Mouse (Mus musculus) forebrain, embryonic 11.5 days (tissue): ENCODE data around the gene Atp6v0a1. TPM values are rescaled to one million over a fixed set of nuclear protein-coding genes. Genes with fewer than 3 reads are reported as not detected.

Experiments used
- ATAC-seq: fragments of 200-750 bp; cut with Nextera tagmentation; replicated peaks from 2 replicates; pipeline ENCODE4 v1.8.0; 2017; ENCODE audit warnings: moderate TSS enrichment; ENCODE audit not compliant: low FRiP score
- DNase-seq: peaks from one replicate; pipeline ENCODE4 v3.0.0-alpha.2; 2017; ENCODE audit warnings: low spot score
- H3K27ac ChIP-seq: fragments of 300-500 bp; sonication (generic); 2 replicates; pipeline ENCODE4 v1.5.1; 2014; ENCODE audit warnings: low read depth, low read length
- H3K27me3 ChIP-seq: fragments of 300-500 bp; sonication (generic); 2 replicates; pipeline ENCODE4 v1.6.1; 2014; ENCODE audit warnings: mild to moderate bottlenecking, low read length, mixed read lengths; ENCODE audit not compliant: control insufficient read depth, insufficient read depth
- H3K36me3 ChIP-seq: fragments of 300-500 bp; sonication (generic); 2 replicates; pipeline ENCODE4 v1.6.1; 2014; ENCODE audit warnings: mild to moderate bottlenecking, low read length, moderate library complexity, mixed read lengths; ENCODE audit not compliant: control insufficient read depth, insufficient read depth
- H3K4me1 ChIP-seq: fragments of 300-500 bp; sonication (generic); replicated peaks from 2 replicates; pipeline ENCODE4 v1.6.1; 2014; ENCODE audit warnings: low read length, mixed read lengths; ENCODE audit not compliant: control insufficient read depth, insufficient read depth
- H3K4me2 ChIP-seq: fragments of 300-500 bp; sonication (generic); 2 replicates; pipeline ENCODE4 v1.6.1; 2014; ENCODE audit warnings: low read depth, mild to moderate bottlenecking, low read length, moderate library complexity, mixed read lengths; ENCODE audit not compliant: severe bottlenecking
- H3K4me3 ChIP-seq: fragments of 300-500 bp; sonication (generic); 2 replicates; pipeline ENCODE4 v1.5.1; 2014; ENCODE audit warnings: low read depth, low read length
- H3K9ac ChIP-seq: fragments of 300-500 bp; sonication (generic); 2 replicates; pipeline ENCODE4 v1.6.1; 2014; ENCODE audit warnings: low read length
- H3K9me3 ChIP-seq: fragments of 300-500 bp; sonication (generic); 2 replicates; pipeline ENCODE4 v1.6.1; 2016; ENCODE audit warnings: low read length, mixed read lengths; ENCODE audit not compliant: control insufficient read depth
- WGBS: fragments of 180-500 bp; shearing (Covaris S2); extraction: QIAGEN DNeasy Blood & Tissue Kit; methylation state at CpG from one replicate; pipeline ENCODE4 v1.1.7; 2014; 5-methylcytosine and 5-hydroxymethylcytosine counted together
- polyA plus RNA-seq: library from polyadenylated mRNA; unstranded; fragments of >200 nt; fragmentation: Nextera tagmentation; extraction: Ambion mirVana; gene quantifications from 2 replicates; pipeline ENCODE4 v1.2.1, GENCODE M21; 2014

The Atp6v0a1 gene
- polyA plus RNA-seq, 1 experiment from 2014 or later = 47.0 TPM

GRCm38 (mm10) chr11:101095314-101096024 is 86.2 kb downstream of the Atp6v0a1 start, which contains the start of gene Psmc3ip:
Psmc3ip (minus strand) TSS chr11:101095436.
- peak within 1 kb of the TSS; percentile 89 for H3K9ac ChIP-seq
- H3K4me1 ChIP-seq = no peaks in the 10 kb centered on the region
- H3K4me3 ChIP-seq = peak within 1 kb of the TSS; percentile 70
- no peaks in the 10 kb centered on the region for H3K27me3 ChIP-seq
- WGBS = 1% methylated on average over 43 of the region's 43 CpGs
- H3K27ac ChIP-seq = peak within 1 kb of the TSS; percentile 80
- peak within 1 kb of the TSS; percentile 89 for H3K4me2 ChIP-seq
- peaks cover 17% of the 10 kb centered on the region for H3K36me3 ChIP-seq
- DNase-seq (peak; percentile 95), ATAC-seq (peak; percentile 96)
- no peaks in the 10 kb centered on the region for H3K9me3 ChIP-seq

GRCm38 (mm10) chr11:101098231-101098630 is 89.0 kb downstream of the Atp6v0a1 start:
- Histone ChIP-seq H3K36me3 (peaks cover 5% of the 10 kb centered on the region), H3K4me2 (no peak overlapping the region), H3K9me3 (no peaks in the 10 kb centered on the region), H3K4me1 (no peaks in the 10 kb centered on the region), H3K27ac (no peak overlapping the region), H3K9ac (no peak overlapping the region), H3K27me3 (no peaks in the 10 kb centered on the region), H3K4me3 (no peak overlapping the region)
- ATAC-seq (no peak), DNase-seq (no peak)
- 94% methylated on average over 8 of the region's 8 CpGs for WGBS

- Histone ChIP-seq H3K9ac (no peak overlapping the region), H3K27me3 (no peaks in the 10 kb centered on the region), H3K4me3 (no peak overlapping the region), H3K4me1 (no peaks in the 10 kb centered on the region), H3K9me3 (no peaks in the 10 kb centered on the region), H3K27ac (no peak overlapping the region), H3K4me2 (no peak overlapping the region), H3K36me3 (peaks cover 3% of the 10 kb centered on the region)
- DNase-seq = no peak
- WGBS = 93% methylated on average over 5 of the region's 5 CpGs
- ATAC-seq = no peak
These were observed 93.8 kb downstream of the Atp6v0a1 start for GRCm38 (mm10) chr11:101103011-101103410.

- H3K27me3 ChIP-seq = no peaks in the 10 kb centered on the region
- no peak overlapping the region for H3K4me3 ChIP-seq
- no peaks in the 10 kb centered on the region for H3K9me3 ChIP-seq
- DNase-seq = no peak
- no peak overlapping the region for H3K9ac ChIP-seq
- no peaks in the 10 kb centered on the region for H3K36me3 ChIP-seq
- no peak overlapping the region for H3K4me2 ChIP-seq
- H3K4me1 ChIP-seq = no peaks in the 10 kb centered on the region
- no peak overlapping the region for H3K27ac ChIP-seq
- WGBS = 84% methylated on average over 4 of the region's 4 CpGs
- ATAC-seq = no peak
These were observed 100.1 kb downstream of the Atp6v0a1 start for GRCm38 (mm10) chr11:101109351-101109750.

- no peaks in the 10 kb centered on the region for H3K27me3 ChIP-seq
- peaks cover 2% of the 10 kb centered on the region; the same call in 1 of the 2 replicates for H3K4me1 ChIP-seq
- no peak for DNase-seq
- 76% methylated on average over 5 of the region's 5 CpGs for WGBS
- ATAC-seq = no peak
- H3K4me2 ChIP-seq = no peak overlapping the region
- no peak overlapping the region for H3K9ac ChIP-seq
- H3K27ac ChIP-seq = no peak overlapping the region
- no peak overlapping the region for H3K4me3 ChIP-seq
- no peaks in the 10 kb centered on the region for H3K36me3 ChIP-seq
- no peaks in the 10 kb centered on the region for H3K9me3 ChIP-seq
These were observed 101.5 kb downstream of the Atp6v0a1 start for GRCm38 (mm10) chr11:101110708-101111107.

- Histone ChIP-seq H3K4me2 (no peak overlapping the region), H3K4me3 (no peak overlapping the region), H3K27me3 (no peaks in the 10 kb centered on the region), H3K4me1 (peaks cover 6% of the 10 kb centered on the region; the same call in 1 of the 2 replicates), H3K9me3 (no peaks in the 10 kb centered on the region), H3K27ac (no peak overlapping the region), H3K9ac (no peak overlapping the region), H3K36me3 (no peaks in the 10 kb centered on the region)
- DNase-seq = no peak
- no peak for ATAC-seq
- WGBS = 90% methylated on average over 4 of the region's 4 CpGs
These were observed 101.9 kb downstream of the Atp6v0a1 start for GRCm38 (mm10) chr11:101111178-101111577.

GRCm38 (mm10) chr11:101112186-101112585 is 102.9 kb downstream of the Atp6v0a1 start:
- Histone ChIP-seq H3K27me3 (no peaks in the 10 kb centered on the region), H3K9me3 (no peaks in the 10 kb centered on the region), H3K4me1 (peaks cover 6% of the 10 kb centered on the region; the same call in 1 of the 2 replicates), H3K36me3 (no peaks in the 10 kb centered on the region), H3K4me2 (no peak overlapping the region), H3K9ac (no peak overlapping the region), H3K27ac (no peak overlapping the region), H3K4me3 (no peak overlapping the region)
- 90% methylated on average over 3 of the region's 3 CpGs for WGBS
- ATAC-seq = no peak
- no peak for DNase-seq
